Mouse (Mus musculus): ENCODE measurements around the gene Cnpy1. TPM values are rescaled to one million over a fixed set of nuclear protein-coding genes. Genes with fewer than 3 reads are reported as not detected.

Gene Cnpy1
- total and polyA plus RNA-seq, 2 experiments from 2014 or later = 0.44 to 1.6 TPM

DNA sequence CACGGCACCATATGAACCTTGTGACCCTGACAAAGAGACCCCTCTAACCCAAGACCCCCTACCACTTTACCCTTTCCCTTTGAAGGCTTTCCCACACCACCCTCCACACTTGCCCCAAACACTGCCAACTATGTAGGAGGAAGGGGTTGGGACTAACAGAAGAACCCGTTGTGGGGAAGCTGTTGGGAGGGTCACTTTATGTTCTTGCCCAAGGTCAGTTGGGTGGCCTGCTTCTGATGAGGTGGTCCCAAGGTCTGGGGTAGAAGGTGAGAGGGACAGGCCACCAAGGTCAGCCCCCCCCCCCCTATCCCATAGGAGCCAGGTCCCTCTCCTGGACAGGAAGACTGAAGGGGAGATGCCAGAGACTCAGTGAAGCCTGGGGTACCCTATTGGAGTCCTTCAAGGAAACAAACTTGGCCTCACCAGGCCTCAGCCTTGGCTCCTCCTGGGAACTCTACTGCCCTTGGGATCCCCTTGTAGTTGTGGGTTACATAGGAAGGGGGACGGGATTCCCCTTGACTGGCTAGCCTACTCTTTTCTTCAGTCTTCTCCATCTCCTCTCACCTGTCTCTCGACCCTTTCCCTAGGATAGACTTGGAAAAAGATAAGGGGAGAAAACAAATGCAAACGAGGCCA lies 76.3 kb downstream of the Cnpy1 start:
- ATAC-seq (no peak), DNase-seq (no peak)
- Histone ChIP-seq H3K9ac (no peak overlapping the region), H3K27ac (ENCODE audit: low read depth, low read length) (no peak overlapping the region), H3K4me2 (ENCODE audit: low read depth) (no peak overlapping the region), H3K27me3 (ENCODE audit: insufficient read depth, low read length) (peaks cover 79% of the 10 kb centered on the region), H3K9me3 (ENCODE audit: low read length) (no peaks in the 10 kb centered on the region), H3K4me1 (ENCODE audit: insufficient read depth) (0 out of 2 replicates have a peak, but pooled peaks cover 10% of the 10 kb centered on the region), H3K36me3 (ENCODE audit: insufficient read depth) (no peaks in the 10 kb centered on the region), H3K4me3 (ENCODE audit: low read depth, low read length) (no peak overlapping the region)
- WGBS = 6% methylated on average over 5 of the region's 5 CpGs
- TF ChIP-seq CTCF (IDR thresholded peaks at IDR 0.05; ENCODE audit: low read depth) = no peak

DNA sequence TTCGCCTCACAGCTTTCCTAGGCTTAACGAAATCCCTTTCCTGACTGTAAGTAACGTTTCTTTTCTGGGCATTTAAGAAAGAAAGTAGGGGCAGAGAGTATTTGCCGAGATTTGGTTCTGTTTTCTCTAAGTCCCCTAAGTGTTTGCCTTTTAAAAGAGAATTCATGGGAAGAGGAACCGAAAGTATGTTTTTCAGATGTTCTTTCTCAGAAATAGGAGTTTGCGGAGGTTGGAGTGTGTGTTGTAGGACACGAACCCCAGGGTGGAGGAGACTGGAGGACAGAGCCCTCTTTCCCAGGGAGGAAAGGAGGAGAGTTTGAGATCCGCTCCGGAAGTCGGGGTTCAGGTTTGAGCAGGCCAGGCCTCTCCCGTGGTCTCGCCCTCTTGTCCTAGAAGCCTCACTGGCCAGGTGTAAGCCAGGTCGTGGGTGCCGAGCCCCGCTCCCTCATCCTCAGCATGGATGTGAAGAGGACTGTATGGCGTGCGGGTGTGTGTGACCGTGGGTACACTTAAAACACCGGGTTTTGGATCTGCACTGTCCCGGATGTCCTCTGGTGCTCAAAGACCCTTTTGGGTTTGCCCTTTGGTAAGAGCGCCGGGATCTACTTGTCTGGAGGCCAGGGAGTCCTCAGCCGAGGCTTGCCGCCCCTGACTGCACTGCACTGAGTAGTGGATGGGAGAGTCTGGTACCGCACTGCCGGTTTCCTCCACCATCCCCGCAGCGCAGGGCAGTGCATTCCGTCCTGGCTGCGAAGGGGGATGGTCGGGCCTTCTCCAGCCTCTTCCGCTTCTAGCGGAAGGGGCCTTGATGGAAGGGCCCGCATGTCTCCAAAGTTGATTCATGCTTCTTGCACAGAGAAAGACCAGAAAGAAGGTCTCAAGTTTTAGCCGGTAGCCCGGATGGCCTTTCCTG lies 77.1 kb downstream of the Cnpy1 start:
- Histone ChIP-seq H3K4me3 (ENCODE audit: low read depth, low read length) (no peak overlapping the region), H3K27me3 (ENCODE audit: insufficient read depth, low read length) (peaks cover 79% of the 10 kb centered on the region), H3K4me1 (ENCODE audit: insufficient read depth) (0 out of 2 replicates have a peak, but pooled peaks cover 10% of the 10 kb centered on the region), H3K36me3 (ENCODE audit: insufficient read depth) (no peaks in the 10 kb centered on the region), H3K9me3 (ENCODE audit: low read length) (no peaks in the 10 kb centered on the region), H3K9ac (no peak overlapping the region), H3K27ac (ENCODE audit: low read depth, low read length) (no peak overlapping the region), H3K4me2 (ENCODE audit: low read depth) (no peak overlapping the region)
- TF ChIP-seq CTCF (IDR thresholded peaks at IDR 0.05; ENCODE audit: low read depth) = no peak
- 2% methylated on average over 36 of the region's 36 CpGs for WGBS
- ATAC-seq (no peak), DNase-seq (peak; percentile 75)

DNA sequence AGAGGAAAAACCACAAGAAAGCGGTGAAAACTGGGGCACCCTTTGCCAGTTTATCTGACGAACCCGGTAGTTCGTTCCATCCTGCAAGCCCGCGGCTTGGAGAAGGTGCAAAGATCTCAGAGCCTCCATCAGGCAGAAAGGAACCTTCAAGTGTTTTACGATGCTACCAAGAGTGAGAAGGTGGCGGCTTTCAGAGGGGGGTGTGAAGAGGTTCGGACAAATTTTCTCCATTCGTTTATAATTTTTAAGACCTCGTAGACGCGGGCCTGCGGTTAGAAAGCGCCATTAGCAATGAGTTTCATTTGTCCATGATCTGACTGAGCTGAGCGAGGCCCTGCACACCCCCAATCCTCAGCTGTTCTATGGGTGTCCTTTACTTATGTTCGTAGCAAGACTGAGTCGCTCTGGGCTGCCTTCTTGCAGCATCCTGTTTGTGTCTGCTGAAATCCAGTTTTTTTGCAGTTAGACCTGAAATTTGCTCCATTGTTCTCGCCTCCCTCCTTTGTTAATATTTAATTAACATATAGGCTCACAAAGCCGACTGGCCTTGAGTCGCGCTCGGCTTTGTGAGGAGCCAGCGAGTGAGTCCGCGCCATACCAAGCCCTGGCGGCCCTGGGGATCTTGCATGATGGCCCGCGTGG lies 77.9 kb downstream of the Cnpy1 start:
- peak; percentile 60 for DNase-seq
- H3K4me3 ChIP-seq (ENCODE audit: low read depth, low read length) = no peak overlapping the region
- H3K27ac ChIP-seq (ENCODE audit: low read depth, low read length) = no peak overlapping the region
- H3K9ac ChIP-seq = no peak overlapping the region
- 1% methylated on average over 29 of the region's 29 CpGs for WGBS
- no peak for TF ChIP-seq CTCF (IDR thresholded peaks at IDR 0.05; ENCODE audit: low read depth)
- no peak overlapping the region for H3K4me2 ChIP-seq (ENCODE audit: low read depth)
- peaks cover 78% of the 10 kb centered on the region for H3K27me3 ChIP-seq (ENCODE audit: insufficient read depth, low read length)
- 0 out of 2 replicates have a peak, but pooled peaks cover 10% of the 10 kb centered on the region for H3K4me1 ChIP-seq (ENCODE audit: insufficient read depth)
- no peak for ATAC-seq
- H3K36me3 ChIP-seq (ENCODE audit: insufficient read depth) = no peaks in the 10 kb centered on the region
- no peaks in the 10 kb centered on the region for H3K9me3 ChIP-seq (ENCODE audit: low read length)

DNA sequence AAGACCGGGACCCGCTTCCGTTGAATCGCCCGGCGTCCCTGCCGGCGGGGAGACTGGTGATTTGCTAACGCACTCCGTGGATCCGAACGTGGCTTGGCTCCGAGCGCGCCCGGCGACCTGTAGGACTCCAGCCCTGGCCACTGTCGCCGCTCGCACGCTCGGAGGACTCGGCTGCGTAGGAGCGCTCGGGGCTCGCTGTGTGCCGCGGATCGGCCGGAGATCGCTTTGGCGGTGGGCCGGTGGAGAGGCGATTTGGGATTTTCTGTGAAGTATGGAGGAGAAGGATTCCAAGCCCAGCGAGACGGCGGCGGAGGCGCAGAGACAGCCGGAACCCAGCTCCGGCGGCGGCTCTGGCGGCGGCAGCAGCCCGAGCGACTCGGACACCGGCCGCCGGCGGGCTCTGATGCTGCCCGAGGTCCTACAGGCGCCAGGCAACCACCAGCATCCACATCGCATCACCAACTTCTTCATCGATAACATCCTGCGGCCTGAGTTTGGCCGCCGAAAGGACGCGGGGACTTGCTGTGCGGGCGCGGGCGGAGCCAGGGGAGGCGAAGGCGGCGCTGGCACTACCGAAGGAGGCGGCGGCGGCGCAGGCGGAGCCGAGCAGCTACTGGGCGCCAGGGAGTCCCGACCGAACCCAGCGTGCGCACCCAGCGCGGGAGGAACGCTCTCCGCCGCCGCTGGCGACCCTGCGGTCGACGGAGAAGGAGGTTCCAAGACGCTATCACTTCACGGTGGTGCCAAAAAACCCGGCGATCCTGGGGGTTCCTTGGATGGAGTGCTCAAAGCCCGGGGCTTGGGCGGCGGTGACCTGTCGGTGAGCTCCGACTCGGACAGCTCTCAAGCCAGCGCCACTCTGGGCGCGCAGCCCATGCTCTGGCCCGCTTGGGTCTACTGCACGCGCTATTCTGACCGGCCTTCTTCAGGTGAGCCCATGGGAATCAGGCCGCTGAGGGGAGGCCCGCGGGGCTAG lies 79.1 kb downstream of the Cnpy1 start:
- WGBS = 2% methylated on average over 98 of the region's 111 CpGs
- no peak overlapping the region for H3K27ac ChIP-seq (ENCODE audit: low read depth, low read length)

DNA sequence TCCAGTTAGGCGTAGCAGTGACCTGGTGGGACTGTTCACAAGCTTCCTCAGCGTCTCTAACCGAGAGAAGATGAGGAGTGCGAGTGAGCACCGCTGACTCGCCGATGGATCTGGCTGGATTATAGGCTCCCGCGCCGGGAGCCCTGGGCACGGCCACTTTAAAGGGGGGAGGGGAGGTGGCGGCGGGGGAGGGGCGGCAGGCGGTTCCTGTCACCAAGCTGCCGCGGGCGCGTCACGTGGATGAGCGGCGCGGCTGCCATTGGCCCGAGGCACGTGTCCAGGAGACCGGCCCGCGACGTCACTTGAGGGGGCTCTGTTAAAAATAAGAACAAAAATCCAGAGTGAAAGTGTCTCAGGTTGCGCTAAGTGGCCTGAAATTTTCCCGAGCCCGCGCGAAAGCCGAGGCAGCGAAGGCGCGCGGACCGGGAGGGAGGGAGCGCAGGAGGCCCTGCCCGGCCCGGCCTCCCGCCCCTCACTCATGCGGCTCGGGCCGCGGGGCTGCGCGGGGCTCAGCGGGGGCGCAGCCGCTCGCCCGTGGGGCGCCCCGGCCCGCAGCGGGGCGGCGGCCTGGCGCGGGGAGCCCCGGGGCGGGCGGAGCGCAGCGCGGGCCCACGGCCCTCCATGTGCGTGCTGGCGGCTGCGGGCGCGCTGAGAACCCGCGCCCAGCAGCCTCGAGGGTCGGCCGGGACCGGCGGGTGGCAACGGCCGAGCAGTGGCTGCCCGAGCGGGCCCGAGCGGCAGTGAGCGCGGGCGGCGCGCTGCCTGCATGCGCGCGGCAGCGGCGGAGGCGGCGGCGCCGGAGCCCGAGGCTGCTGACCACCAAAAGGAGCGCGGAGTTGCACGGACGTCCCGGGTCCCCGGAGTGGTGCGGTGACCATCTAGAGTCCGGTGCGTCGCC lies 80.0 kb downstream of the Cnpy1 start, which contains the start of gene En2:
TSS of gene En2 (plus strand) at position 337 of the 898 bp plus-strand sequence.
- Histone ChIP-seq H3K27ac (ENCODE audit: low read depth, low read length) (no peak within 1 kb of the TSS), H3K4me1 (ENCODE audit: insufficient read depth) (0 out of 2 replicates have a peak, but pooled peaks cover 10% of the 10 kb centered on the region), H3K9me3 (ENCODE audit: low read length) (no peaks in the 10 kb centered on the region), H3K36me3 (ENCODE audit: insufficient read depth) (no peaks in the 10 kb centered on the region), H3K4me2 (ENCODE audit: low read depth) (peak within 1 kb of the TSS; percentile 83), H3K9ac (no peak within 1 kb of the TSS), H3K4me3 (ENCODE audit: low read depth, low read length) (peak within 1 kb of the TSS; percentile 43), H3K27me3 (ENCODE audit: insufficient read depth, low read length) (peaks cover 76% of the 10 kb centered on the region)
- peak; percentile 73 for DNase-seq
- ATAC-seq = peak; percentile 55
- WGBS = 1% methylated on average over 113 of the region's 113 CpGs
- no peak for TF ChIP-seq CTCF (IDR thresholded peaks at IDR 0.05; ENCODE audit: low read depth)

More for the DNA sequence above, 79.1 kb downstream of the Cnpy1 start:
- H3K4me2 ChIP-seq (ENCODE audit: low read depth) = peak overlapping the region; percentile 83
- no peak for TF ChIP-seq CTCF (IDR thresholded peaks at IDR 0.05; ENCODE audit: low read depth)
- ATAC-seq (0 out of 2 replicates have a peak, but pooled peaks have one; percentile 21), DNase-seq (peak; percentile 41)
- H3K36me3 ChIP-seq (ENCODE audit: insufficient read depth) = no peaks in the 10 kb centered on the region
- peak overlapping the region; percentile 43 for H3K4me3 ChIP-seq (ENCODE audit: low read depth, low read length)
- no peak overlapping the region for H3K9ac ChIP-seq
- H3K27me3 ChIP-seq (ENCODE audit: insufficient read depth, low read length) = peaks cover 75% of the 10 kb centered on the region
- no peaks in the 10 kb centered on the region for H3K9me3 ChIP-seq (ENCODE audit: low read length)
- H3K4me1 ChIP-seq (ENCODE audit: insufficient read depth) = 0 out of 2 replicates have a peak, but pooled peaks cover 10% of the 10 kb centered on the region

Measured in forebrain, postnatal 0 days (tissue).